Mouse (Mus musculus) gastrocnemius, postnatal 4 days (tissue): ENCODE data around the gene Sap30l. TPM values are rescaled to one million over a fixed set of nuclear protein-coding genes. Genes with fewer than 3 reads are reported as not detected.

Experiments
- DNase-seq, 2 experiments: peaks; one replicate each; pipeline ENCODE4 v3.0.0; 2021 to 2022; ENCODE audit warnings: low spot score in 2 of 2, mixed read lengths in 2 of 2
- long read RNA-seq, 2 experiments: library from polyadenylated mRNA; stranded (forward); transcript quantifications; one replicate each; pipeline ENCODE4 v2.0.0; 2021
- total RNA-seq, 2 experiments: library from RNA; stranded (reverse); gene quantifications; 2 replicates each; pipeline ENCODE4 v1.2.3; 2021

Sap30l gene
- total RNA-seq: 10 to 100 TPM; 33.5 to 33.9 TPM
- long read RNA-seq, experiment 1, transcript Sap30l-201 (4 exons, 1,151 nt): major isoform, 45 of 57 reads
- long read RNA-seq, experiment 1, partial matches to known transcripts: 9 of 57 reads
- long read RNA-seq, experiment 1, other reads (novel, unspliced or antisense): 3 of 57 reads
- long read RNA-seq, experiment 2, transcript Sap30l-201 (4 exons, 1,151 nt): major isoform, 49 of 53 reads
- long read RNA-seq, experiment 2, partial matches to known transcripts: 0 of 53 reads
- long read RNA-seq, experiment 2, other reads (novel, unspliced or antisense): 4 of 53 reads

GRCm38 (mm10) chr11:57800971-57801765, at the start of gene Sap30l:
Gene Sap30l, plus strand, starts transcription at chr11:57801637.
- DNase-seq: peak; percentile 92 to 96

DNA sequence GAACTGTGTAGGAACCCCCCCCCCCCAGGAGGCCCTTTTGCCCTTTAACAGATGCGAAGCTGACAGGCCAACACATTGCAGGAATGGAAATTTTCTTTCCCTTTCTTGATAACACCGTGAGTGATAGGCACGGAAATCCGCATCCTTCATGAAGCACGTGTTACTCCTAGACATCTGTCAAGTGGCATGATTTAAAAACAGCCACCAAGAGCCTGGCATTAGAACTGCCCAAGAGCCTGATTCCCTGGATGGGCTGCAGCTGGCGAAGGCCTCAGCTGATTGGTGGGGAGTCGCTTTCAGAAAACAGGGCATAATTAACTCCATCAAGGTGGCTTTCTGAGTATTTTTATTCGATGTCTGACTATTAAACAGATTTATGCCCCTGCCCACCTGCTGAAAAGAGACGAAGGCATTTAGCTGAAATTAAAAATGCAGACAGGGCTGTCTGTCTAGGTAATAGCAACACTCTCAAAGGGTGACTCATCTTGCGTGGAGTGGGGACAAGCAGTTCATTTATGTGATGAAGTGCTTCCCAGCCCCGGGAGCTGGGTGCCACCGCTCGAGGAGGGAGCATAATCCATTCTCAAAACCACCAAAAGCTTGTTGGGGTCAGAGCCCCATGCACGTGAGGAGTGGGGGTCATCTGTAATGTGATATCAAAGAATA, 47.8 kb upstream of the Sap30l start:
- DNase-seq: no peak

GRCm38 (mm10) chr11:57758621-57759020, 42.8 kb upstream of the Sap30l start:
- no peak for DNase-seq

DNA sequence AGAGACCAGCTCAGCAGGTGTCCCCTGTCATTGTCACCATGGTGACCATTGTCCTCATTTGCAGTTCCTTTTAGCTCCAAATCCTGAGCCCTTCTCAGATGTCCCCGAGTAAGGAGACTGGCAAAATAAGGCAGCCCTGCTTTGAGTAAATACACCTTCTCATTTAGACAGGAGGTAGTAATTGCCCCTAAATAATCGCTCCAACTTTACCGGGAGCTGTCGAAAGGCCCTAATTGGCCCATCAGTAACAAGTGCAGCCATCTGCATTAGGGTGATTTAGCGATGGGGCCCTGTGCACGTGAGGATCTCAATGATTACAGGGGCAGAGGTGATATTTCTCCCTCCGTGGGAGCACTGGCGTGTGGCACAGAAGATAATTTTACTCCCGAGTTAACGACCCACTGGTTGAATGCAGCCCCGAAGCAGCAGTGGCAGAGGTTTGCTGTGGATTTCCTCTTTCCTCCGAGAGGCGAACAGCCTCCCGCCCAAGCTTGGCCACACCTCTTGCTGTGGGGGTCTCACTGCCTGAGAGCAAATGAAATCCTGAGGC, 40.9 kb upstream of the Sap30l start:
- DNase-seq: no peak

- DNase-seq: no peak
Observed at GRCm38 (mm10) chr11:57761347-57761746, 40.1 kb upstream of the Sap30l start.

DNA sequence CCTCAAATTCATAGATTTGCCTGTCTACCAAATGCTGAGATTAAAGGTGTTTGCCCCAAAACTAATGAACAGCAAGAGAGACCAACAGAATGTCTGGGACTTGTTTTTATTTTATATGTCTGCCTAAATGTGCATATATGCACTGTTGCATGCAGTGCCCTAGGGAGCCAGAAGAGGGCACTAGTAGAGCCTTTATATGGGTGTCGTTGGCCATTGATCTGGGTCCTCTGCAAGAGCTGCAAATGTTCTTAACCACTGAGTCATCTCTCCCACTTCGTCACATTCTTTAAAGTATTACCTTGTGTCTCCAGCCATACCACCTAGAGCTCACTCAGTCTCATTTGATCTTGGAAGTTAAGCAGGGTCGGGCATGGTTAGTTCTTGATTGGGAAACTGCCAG, 37.3 kb upstream of the Sap30l start:
- DNase-seq: no peak

DNA sequence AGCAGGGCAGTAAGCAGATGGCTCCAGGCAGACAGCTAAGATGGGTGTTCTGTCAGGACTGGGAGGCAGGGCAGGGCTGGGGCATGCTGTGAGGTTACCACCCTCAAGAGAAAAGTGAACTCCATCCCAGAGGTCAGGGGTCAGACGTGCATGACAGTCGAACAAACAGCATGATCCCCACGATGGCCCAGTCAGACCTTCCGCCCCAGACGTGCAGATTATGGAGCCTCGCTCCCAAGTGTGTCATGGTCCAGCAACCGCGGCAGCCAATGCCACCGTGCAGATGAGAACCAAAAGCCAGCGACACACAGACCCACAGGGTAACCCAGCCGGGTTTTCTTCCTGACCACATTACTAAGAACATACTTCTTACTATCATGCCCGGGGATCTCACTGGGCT, 34.8 kb upstream of the Sap30l start:
- DNase-seq: no peak

- no peak for DNase-seq
Observed at GRCm38 (mm10) chr11:57767171-57767570, 34.3 kb upstream of the Sap30l start.

DNA sequence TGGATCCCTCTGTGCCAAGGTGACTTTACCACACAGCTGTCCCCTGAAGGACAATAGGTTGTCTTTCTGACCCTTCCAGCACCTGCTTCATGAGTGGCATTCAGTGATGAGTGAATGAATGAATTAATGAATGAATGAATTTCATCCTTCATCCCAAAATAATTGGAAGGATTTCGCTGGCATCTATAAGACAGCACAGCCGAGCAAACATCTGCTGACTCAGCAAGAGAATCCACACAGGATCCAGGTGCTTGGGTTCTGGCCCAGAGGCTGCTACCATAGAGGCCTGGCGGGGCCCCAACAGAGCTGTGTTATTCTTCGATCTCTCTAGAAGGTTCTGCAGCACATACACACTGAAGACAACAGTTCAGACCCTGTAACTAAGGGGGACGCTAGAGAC, 30.7 kb upstream of the Sap30l start:
- no peak for DNase-seq

DNA sequence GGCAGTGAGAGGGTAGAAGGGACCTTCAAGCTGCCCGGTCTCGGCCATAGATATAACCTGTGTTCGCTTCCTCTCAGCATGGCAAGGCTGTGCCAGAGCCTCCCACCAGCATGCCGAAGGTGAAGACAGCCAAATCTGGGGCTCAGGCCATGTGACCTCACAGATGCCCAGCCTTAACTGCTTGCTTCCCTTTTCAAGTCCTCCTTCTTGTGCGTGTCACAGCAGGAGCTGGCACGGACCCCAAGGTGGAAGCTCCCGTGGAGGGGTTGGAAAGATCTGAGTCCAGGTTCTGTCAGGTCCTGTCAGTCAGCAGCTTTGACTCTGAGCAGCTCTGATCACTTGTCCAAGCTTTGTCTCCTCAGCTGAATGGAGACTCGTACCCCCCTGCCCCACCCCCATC, 29.8 kb upstream of the Sap30l start:
- DNase-seq: no peak

- DNase-seq: no peak
Observed at GRCm38 (mm10) chr11:57773479-57773878, 28.0 kb upstream of the Sap30l start.

DNA sequence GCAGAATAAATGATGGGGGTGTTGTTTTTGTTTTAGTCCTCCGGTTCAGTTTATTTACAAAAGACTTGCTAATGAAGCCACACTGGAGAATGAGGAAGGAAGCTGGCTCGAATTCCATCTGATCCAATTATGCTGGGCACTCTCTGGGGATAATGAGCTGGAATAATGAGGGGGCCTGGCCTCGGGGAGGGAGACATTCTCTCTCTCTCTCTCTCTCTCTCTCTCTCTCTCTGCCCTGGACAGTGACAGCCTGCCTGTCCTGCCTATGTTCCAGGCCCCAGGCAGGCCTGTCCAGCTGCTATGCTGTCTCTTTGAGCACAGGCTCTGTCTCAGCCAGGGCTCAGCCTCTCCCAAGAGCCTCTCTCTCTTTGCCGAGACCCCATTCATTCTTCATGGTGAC, 27.5 kb upstream of the Sap30l start:
- no peak for DNase-seq

GRCm38 (mm10) chr11:57775868-57776267, 25.6 kb upstream of the Sap30l start:
- no peak for DNase-seq

DNA sequence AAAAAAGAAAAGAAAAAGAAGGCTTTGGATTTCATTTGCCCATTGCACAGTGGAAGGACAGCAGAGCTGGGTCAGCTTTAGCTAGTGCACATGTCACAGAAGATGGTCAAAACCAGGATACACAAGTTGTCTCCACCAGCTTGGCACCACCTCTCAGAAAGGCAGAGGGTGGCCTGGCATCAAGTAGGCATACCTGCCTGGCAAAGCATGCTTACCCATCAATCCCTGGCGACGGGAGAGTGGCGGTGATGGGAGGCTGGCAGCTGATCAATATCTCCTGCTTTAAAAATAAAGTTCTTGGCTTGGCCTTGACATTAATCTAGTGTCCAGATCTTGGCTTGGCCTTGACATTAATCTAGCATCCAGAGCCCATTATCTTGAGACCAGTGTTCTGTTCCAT, 24.9 kb upstream of the Sap30l start:
- no peak for DNase-seq

- DNase-seq: peak in 1 of 2 experiments; percentile 44
Observed at GRCm38 (mm10) chr11:57778349-57778748, 23.1 kb upstream of the Sap30l start.

- no peak for DNase-seq
Observed at GRCm38 (mm10) chr11:57779824-57780223, 21.6 kb upstream of the Sap30l start.

GRCm38 (mm10) chr11:57786616-57787418, 14.6 kb upstream of the Sap30l start:
- peak in 1 of 2 experiments; percentile 43 for DNase-seq

- no peak for DNase-seq
Observed at GRCm38 (mm10) chr11:57787913-57788312, 13.5 kb upstream of the Sap30l start.

DNA sequence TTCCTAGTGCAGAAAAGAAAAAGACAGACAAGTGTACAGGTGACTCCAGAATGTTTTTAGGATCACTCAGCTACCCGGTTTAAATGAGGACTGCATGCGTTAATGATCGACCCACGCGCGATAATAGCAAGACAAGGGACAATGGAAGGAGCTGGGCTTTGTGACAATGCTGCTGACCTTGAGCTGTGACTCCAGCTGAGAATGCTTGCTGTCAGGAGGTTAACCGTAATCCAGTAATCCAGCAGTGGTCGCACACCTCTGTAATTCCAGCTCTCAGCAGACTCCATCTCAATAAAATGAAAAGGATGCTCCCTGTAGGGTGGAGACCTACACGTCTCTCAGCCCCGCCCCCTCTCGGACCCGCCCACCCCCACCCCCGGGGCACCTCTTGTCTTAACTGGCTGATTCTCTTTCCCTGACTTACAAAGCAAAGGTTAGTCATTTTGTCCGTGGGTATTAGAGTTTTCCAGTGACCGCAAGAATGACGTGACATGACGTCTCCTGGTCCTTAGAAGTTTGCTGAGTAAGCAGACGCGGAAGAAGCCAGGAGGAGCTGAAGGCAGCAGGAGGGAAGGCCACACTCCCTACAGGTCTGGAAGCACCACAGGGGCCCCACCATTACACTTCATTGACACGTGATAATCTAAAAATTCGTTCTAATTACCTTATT, 10.4 kb upstream of the Sap30l start:
- DNase-seq: no peak

- no peak for DNase-seq
Observed at GRCm38 (mm10) chr11:57795086-57795485, 6.4 kb upstream of the Sap30l start.
